Mouse (Mus musculus): Measurements from ENCODE around the gene Chd1l.

Gene Chd1l

GRCm38 (mm10) chr3:97617091-97617825 is 7.3 kb upstream of the Chd1l start:
- DNase-seq: no peak

- DNase-seq: no peak
Observed at GRCm38 (mm10) chr3:97615933-97616332, 5.9 kb upstream of the Chd1l start.

- DNase-seq: no peak
Observed at GRCm38 (mm10) chr3:97615154-97615553, 5.2 kb upstream of the Chd1l start.

GRCm38 (mm10) chr3:97611021-97611420 is 1.0 kb upstream of the Chd1l start:
- no peak for DNase-seq

GRCm38 (mm10) chr3:97609201-97609844 is 680 bp downstream of the Chd1l start:
- peak; percentile 51 to 57 for DNase-seq

- no peak for DNase-seq
Observed at GRCm38 (mm10) chr3:97600050-97600832, 9.8 kb downstream of the Chd1l start.

GRCm38 (mm10) chr3:97596796-97597195 is 13.2 kb downstream of the Chd1l start:
- DNase-seq: no peak

- DNase-seq: no peak
Observed at GRCm38 (mm10) chr3:97595066-97595465, 14.9 kb downstream of the Chd1l start.

- DNase-seq: no peak
Observed at GRCm38 (mm10) chr3:97594140-97594539, 15.9 kb downstream of the Chd1l start.

GRCm38 (mm10) chr3:97593089-97593488 is 16.9 kb downstream of the Chd1l start:
- no peak for DNase-seq

GRCm38 (mm10) chr3:97590699-97591098 is 19.3 kb downstream of the Chd1l start:
- no peak for DNase-seq

GRCm38 (mm10) chr3:97587656-97588055 is 22.3 kb downstream of the Chd1l start:
- no peak for DNase-seq

GRCm38 (mm10) chr3:97585383-97586160 is 24.4 kb downstream of the Chd1l start:
- peak; percentile 81 to 90 for DNase-seq

- DNase-seq: no peak
Observed at GRCm38 (mm10) chr3:97573807-97574206, 36.2 kb downstream of the Chd1l start.

- no peak for DNase-seq
Observed at GRCm38 (mm10) chr3:97564588-97564987, 45.4 kb downstream of the Chd1l start.

- no peak for DNase-seq
Observed at GRCm38 (mm10) chr3:97558554-97558953, 51.4 kb downstream of the Chd1l start.

- DNase-seq: no peak
Observed at GRCm38 (mm10) chr3:97546205-97546604, 63.8 kb downstream of the Chd1l start.

- no peak for DNase-seq
Observed at GRCm38 (mm10) chr3:97540171-97540570, 69.8 kb downstream of the Chd1l start.

GRCm38 (mm10) chr3:97538634-97539033 is 71.4 kb downstream of the Chd1l start:
- no peak for DNase-seq

GRCm38 (mm10) chr3:97537006-97537405 is 73.0 kb downstream of the Chd1l start:
- no peak for DNase-seq

GRCm38 (mm10) chr3:97535660-97536059 is 74.3 kb downstream of the Chd1l start:
- no peak for DNase-seq

- DNase-seq: no peak
Observed at GRCm38 (mm10) chr3:97525458-97525857, 84.5 kb downstream of the Chd1l start.

- peak in 1 of 2 experiments; percentile 39 for DNase-seq
Observed at GRCm38 (mm10) chr3:97524835-97525234, 85.2 kb downstream of the Chd1l start.

Measured in kidney, postnatal 25 days (tissue).